Mouse (Mus musculus) ES-CJ7 (cell line): ENCODE data around the gene Fars2.
"Not testable (repeated sequence)": the region's sequence is repeated elsewhere in the genome, so short reads cannot be mapped to it uniquely, and the experiment has no call there.

ENCODE experiments used
- DNase-seq: peaks from one replicate; pipeline ENCODE4 v3.0.0; 2011; ENCODE audit warnings: low read depth, low spot score

The Fars2 gene

GRCm38 (mm10) chr13:36140247-36141016 is 23.2 kb downstream of the Fars2 start:
- DNase-seq = no peak

GRCm38 (mm10) chr13:36145601-36146000 is 28.4 kb downstream of the Fars2 start:
- DNase-seq = no peak

- DNase-seq = peak; percentile 21
These were observed 32.1 kb downstream of the Fars2 start for GRCm38 (mm10) chr13:36149175-36149939.

GRCm38 (mm10) chr13:36150272-36150671 is 33.1 kb downstream of the Fars2 start:
- no peak for DNase-seq

GRCm38 (mm10) chr13:36152728-36153498 is 35.7 kb downstream of the Fars2 start:
- DNase-seq = no peak

GRCm38 (mm10) chr13:36156340-36156931 is 39.2 kb downstream of the Fars2 start:
- no peak for DNase-seq

- DNase-seq = no peak
These were observed 46.2 kb downstream of the Fars2 start for GRCm38 (mm10) chr13:36163411-36163810.

GRCm38 (mm10) chr13:36163898-36164297 is 46.7 kb downstream of the Fars2 start:
- no peak for DNase-seq

- DNase-seq = not testable (repeated sequence)
These were observed 55.8 kb downstream of the Fars2 start for GRCm38 (mm10) chr13:36172981-36173380.

- no peak for DNase-seq
These were observed 56.9 kb downstream of the Fars2 start for GRCm38 (mm10) chr13:36174101-36174500.

GRCm38 (mm10) chr13:36174772-36175171 is 57.6 kb downstream of the Fars2 start:
- DNase-seq = no peak

- no peak for DNase-seq
These were observed 64.0 kb downstream of the Fars2 start for GRCm38 (mm10) chr13:36181231-36181630.

GRCm38 (mm10) chr13:36190577-36190976 is 73.4 kb downstream of the Fars2 start:
- DNase-seq = no peak

- DNase-seq = no peak
These were observed 76.4 kb downstream of the Fars2 start for GRCm38 (mm10) chr13:36193484-36194113.

- no peak for DNase-seq
These were observed 82.1 kb downstream of the Fars2 start for GRCm38 (mm10) chr13:36199288-36199687.

- DNase-seq = no peak
These were observed 83.2 kb downstream of the Fars2 start for GRCm38 (mm10) chr13:36200453-36200852.

- no peak for DNase-seq
These were observed 85.3 kb downstream of the Fars2 start for GRCm38 (mm10) chr13:36202496-36202895.

GRCm38 (mm10) chr13:36203014-36203413 is 85.8 kb downstream of the Fars2 start:
- DNase-seq = peak; percentile 75

GRCm38 (mm10) chr13:36204320-36204719 is 87.1 kb downstream of the Fars2 start:
- DNase-seq = no peak

- DNase-seq = no peak
These were observed 93.8 kb downstream of the Fars2 start for GRCm38 (mm10) chr13:36210965-36211364.

- DNase-seq = no peak
These were observed 96.8 kb downstream of the Fars2 start for GRCm38 (mm10) chr13:36214056-36214455.
